Mouse (Mus musculus) erythroblast, embryonic 14.5 days (primary cell): ENCODE data around the gene Sort1. TPM values are rescaled to one million over a fixed set of nuclear protein-coding genes. Genes with fewer than 3 reads are reported as not detected.
A peak's percentile ranks its signal among the peaks of the same experiment; 100 is the strongest.

ENCODE experiments used
- H3K27me3 ChIP-seq: 2 replicates; pipeline ENCODE4 v1.6.1; 2012; ENCODE audit warnings: inconsistent platforms; ENCODE audit not compliant: control insufficient read depth
- H3K36me3 ChIP-seq: 2 replicates; pipeline ENCODE4 v1.6.1; 2012; ENCODE audit warnings: mild to moderate bottlenecking, inconsistent platforms; ENCODE audit not compliant: control insufficient read depth
- H3K4me1 ChIP-seq: 2 replicates; pipeline ENCODE4 v1.6.1; 2012; ENCODE audit warnings: inconsistent platforms; ENCODE audit not compliant: control insufficient read depth
- H3K4me3 ChIP-seq: replicated peaks from 2 replicates; pipeline ENCODE3; 2012; ENCODE audit warnings: moderate library complexity, mild to moderate bottlenecking, inconsistent platforms
- H3K9me3 ChIP-seq: 2 replicates; pipeline ENCODE4 v1.6.1; 2012; ENCODE audit warnings: low read length, inconsistent platforms, mixed read lengths; ENCODE audit not compliant: control insufficient read depth
- GATA1 ChIP-seq: IDR thresholded peaks from 2 replicates; pipeline ENCODE4 v1.6.1; 2012; ENCODE audit warnings: low read length, inconsistent platforms, mixed read lengths
- TAL1 ChIP-seq: IDR thresholded peaks from 3 replicates; pipeline ENCODE4 v1.6.1; 2012; ENCODE audit warnings: low read length, inconsistent platforms, mixed read lengths
- polyA plus RNA-seq: library from polyadenylated mRNA; stranded (reverse); fragments of >175 nt; gene quantifications from 2 replicates; pipeline ENCODE4 v1.2.3, GENCODE M21; 2012

Gene Sort1
- polyA plus RNA-seq, 1 experiment: 0.01 TPM

DNA sequence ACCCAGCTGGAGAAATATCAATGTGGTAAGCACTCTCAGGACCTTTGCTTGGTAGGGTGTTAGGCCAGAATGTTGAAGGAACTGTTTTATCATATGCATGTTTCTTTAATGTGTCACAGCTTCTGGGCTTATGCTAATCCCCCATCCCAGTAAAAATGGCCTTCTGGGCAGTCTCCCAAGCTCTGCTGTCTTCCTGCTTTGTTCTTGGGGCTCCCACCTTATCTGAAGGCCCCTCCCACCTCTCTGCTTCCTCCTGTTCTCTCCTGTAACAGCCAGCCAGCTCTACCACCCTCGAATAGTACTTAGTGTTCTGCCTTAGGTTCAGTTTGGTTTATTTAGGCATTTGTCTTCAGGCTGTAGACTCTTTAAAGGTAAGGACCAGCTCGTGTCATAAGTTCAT is 10.5 kb downstream of the Sort1 start:
- Histone ChIP-seq H3K4me3 (no peak overlapping the region), H3K4me1 (peaks cover 46% of the 10 kb centered on the region), H3K9me3 (no peaks in the 10 kb centered on the region), H3K27me3 (no peaks in the 10 kb centered on the region), H3K36me3 (no peaks in the 10 kb centered on the region)
- TF ChIP-seq TAL1 (no peak), GATA1 (no peak)

DNA sequence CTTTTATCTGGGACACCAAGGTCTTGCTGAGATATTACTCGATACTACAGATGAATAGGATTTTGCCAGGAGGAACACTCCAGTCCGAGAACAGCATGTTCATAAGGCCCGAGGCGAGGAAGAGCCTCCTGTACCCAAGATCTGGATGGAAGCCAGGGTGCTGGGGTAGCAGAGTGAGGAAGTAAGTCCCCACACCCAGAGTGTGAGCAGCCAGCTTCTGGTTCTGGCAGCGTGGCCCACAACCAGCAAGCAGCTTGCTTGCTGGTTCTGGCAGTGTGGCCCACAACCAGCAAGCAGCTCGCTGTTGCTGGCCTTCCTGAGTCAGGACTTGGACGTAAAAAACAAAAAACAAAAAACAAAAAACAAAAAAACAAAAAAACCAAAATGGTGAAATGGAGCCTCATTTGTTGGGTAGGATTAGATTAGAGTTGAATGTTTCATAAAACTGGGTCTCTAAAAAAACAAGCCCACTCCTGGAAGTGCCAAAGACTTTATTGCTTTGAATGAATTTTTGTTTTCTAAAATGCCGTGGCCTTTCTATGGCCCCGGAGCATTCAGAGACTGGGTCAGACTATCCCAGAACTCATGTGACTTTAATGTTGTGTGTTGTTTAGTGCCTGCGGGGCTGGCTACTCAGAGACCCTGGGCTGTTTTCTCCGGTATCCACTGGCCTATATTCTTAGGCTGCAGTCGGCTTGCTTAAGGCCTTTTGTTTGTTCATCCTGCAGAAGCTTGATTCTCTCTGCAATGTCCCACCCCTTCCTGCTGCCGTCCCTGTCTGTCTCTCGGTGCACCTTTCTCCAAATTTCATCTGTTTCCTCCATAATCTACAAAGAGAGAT is 11.7 kb downstream of the Sort1 start:
- Histone ChIP-seq H3K4me1 (peaks cover 46% of the 10 kb centered on the region), H3K9me3 (no peaks in the 10 kb centered on the region), H3K36me3 (no peaks in the 10 kb centered on the region), H3K4me3 (peak overlapping the region; percentile 42), H3K27me3 (no peaks in the 10 kb centered on the region)
- no peak for TF ChIP-seq GATA1
- TF ChIP-seq TAL1: no peak

DNA sequence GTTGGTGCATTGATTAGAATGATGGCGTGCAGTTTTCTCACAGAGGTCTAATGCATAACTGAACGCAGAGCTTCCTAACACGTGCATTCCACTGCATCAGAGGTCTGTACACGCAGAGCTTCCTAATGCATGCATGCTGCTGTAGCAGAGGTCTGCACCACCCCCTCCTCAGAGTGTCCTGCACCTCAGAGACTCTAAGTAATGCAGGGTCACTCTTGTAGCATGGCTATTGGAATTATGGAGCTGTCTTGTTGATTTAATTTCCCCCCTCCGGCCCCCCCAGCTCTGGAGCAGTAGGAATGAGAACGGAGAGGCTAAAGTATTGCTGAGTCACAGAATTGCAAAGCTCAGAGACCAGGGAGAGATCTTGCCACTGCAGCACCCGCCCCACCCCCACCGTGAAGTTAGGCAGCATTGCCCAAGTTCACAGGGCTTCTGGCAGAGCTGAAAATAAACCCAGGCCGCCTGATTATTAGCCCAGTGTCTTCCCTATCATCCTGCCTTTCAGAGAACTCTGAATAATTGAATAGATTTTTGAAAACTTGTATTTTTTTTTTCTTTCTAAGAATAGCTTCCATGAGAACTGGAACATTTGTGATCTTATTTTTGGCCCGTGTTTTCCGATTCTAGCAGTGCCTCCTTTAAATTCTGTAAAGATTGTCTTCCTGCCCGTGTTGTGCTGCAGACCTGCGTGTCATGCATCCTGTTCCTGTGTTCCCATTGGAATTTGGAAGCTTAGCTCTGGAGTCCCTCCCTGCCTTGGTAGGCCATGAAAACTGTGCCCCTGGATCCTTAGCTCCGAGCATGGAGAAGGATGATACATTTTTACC is 12.6 kb downstream of the Sort1 start:
- no peak for TF ChIP-seq TAL1
- no peak for TF ChIP-seq GATA1
- Histone ChIP-seq H3K9me3 (no peaks in the 10 kb centered on the region), H3K4me1 (peaks cover 42% of the 10 kb centered on the region), H3K4me3 (peak overlapping the region; percentile 42), H3K27me3 (no peaks in the 10 kb centered on the region), H3K36me3 (no peaks in the 10 kb centered on the region)

DNA sequence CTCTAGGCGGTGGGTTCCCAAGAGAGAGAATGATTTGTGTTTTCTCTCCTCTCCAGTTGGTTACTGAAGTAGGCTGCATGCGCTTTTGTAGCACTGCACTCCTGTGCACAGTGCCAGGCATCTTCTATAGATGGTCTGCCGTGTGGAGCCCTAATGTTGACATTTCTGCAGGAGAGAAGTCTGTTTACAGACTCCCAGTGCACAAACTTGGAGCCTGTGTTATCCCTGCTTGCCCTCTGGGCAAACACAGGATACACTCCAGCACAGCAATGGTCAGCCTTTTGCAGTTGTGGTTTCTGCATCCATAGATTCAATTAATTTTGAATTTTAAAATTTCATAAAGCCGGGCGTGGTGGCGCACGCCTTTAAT is 13.2 kb downstream of the Sort1 start:
- H3K4me1 ChIP-seq: peaks cover 40% of the 10 kb centered on the region
- TF ChIP-seq TAL1 (no peak), GATA1 (no peak)
- no peaks in the 10 kb centered on the region for H3K36me3 ChIP-seq
- no peaks in the 10 kb centered on the region for H3K27me3 ChIP-seq
- no peaks in the 10 kb centered on the region for H3K9me3 ChIP-seq
- H3K4me3 ChIP-seq: no peak overlapping the region

- Histone ChIP-seq H3K9me3 (no peaks in the 10 kb centered on the region), H3K36me3 (no peaks in the 10 kb centered on the region), H3K4me3 (no peak overlapping the region), H3K27me3 (no peaks in the 10 kb centered on the region), H3K4me1 (peaks cover 40% of the 10 kb centered on the region)
- TF ChIP-seq GATA1: no peak
- TF ChIP-seq TAL1: no peak
Observed at GRCm38 (mm10) chr3:108297603-108298553, 14.0 kb downstream of the Sort1 start.

GRCm38 (mm10) chr3:108300455-108301030 is 16.7 kb downstream of the Sort1 start:
- no peaks in the 10 kb centered on the region for H3K36me3 ChIP-seq
- H3K4me3 ChIP-seq: no peak overlapping the region
- no peaks in the 10 kb centered on the region for H3K9me3 ChIP-seq
- H3K27me3 ChIP-seq: no peaks in the 10 kb centered on the region
- H3K4me1 ChIP-seq: peaks cover 26% of the 10 kb centered on the region
- TF ChIP-seq GATA1 (no peak), TAL1 (no peak)

DNA sequence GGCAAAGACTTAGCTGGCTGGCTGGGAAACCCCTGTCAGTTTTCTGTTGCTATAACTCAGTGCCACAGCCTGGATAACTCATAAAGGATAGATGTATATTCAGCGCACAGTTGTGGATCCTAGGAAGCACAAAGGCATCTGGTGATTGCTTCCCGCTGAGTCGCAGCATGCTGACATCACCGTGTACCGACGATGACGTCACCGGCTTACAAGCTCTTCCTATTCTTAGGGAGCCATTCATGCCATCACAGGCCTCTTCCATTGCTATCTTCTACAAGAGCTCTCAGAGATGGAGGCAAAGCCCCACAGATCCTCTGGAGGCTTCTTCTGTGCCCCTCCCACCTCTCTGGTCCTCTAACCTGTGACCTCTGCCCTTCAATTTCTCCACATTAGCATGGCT is 19.8 kb downstream of the Sort1 start:
- peaks cover 2% of the 10 kb centered on the region for H3K4me1 ChIP-seq
- TF ChIP-seq GATA1: no peak
- TF ChIP-seq TAL1: no peak
- H3K4me3 ChIP-seq: no peak overlapping the region
- no peaks in the 10 kb centered on the region for H3K36me3 ChIP-seq
- H3K27me3 ChIP-seq: no peaks in the 10 kb centered on the region
- no peaks in the 10 kb centered on the region for H3K9me3 ChIP-seq

- TF ChIP-seq TAL1 (no peak), GATA1 (no peak)
- Histone ChIP-seq H3K4me1 (peaks cover 2% of the 10 kb centered on the region), H3K9me3 (no peaks in the 10 kb centered on the region), H3K36me3 (no peaks in the 10 kb centered on the region), H3K27me3 (no peaks in the 10 kb centered on the region), H3K4me3 (no peak overlapping the region)
Observed at GRCm38 (mm10) chr3:108304747-108305146, 20.9 kb downstream of the Sort1 start.
